Mouse (Mus musculus): Measurements from ENCODE around the gene Nes. TPM values are rescaled to one million over a fixed set of nuclear protein-coding genes. Genes with fewer than 3 reads are reported as not detected.

Gene Nes
- polyA plus RNA-seq, 1 experiment from 2014 or later = 5.7 TPM

DNA sequence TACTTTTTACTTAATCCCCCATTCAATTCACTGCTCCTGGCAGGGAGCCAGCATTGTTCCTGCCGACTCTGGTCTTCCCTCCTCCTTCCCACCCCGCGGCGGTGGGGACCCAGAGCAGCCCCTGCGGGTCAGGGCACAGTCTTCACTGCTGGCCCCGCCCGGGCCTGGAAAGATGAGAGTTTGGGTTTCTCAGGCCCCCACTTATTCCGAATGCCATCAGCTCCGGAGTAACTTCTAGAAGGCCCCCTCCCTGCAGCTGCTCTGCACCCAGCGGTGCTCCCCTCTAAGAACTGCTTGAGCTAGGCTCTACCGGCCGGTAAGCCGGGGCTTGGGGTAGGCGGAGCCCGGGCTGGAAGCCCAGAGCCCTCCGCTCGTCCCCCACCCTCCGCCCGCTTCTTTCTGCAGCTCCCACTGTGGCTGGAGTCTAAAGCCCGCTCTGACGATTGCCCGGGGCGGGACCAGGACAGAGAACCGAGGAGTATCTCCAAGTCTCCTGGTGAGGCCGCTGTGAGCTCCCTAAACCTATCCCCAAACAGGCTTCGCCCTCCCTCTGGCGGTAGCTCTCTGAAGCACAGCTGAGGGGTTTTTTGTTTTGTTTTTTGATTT lies 10.2 kb upstream of the Nes start:
- Histone ChIP-seq H3K27me3 (ENCODE audit: control insufficient read depth, insufficient read depth, low read length) (no peaks in the 10 kb centered on the region), H3K36me3 (ENCODE audit: control insufficient read depth, insufficient read depth, low read length) (no peaks in the 10 kb centered on the region), H3K9ac (ENCODE audit: low read length) (peak overlapping the region; percentile 72), H3K4me2 (replicated peaks; ENCODE audit: low read depth) (peak overlapping the region; percentile 87), H3K9me3 (ENCODE audit: control insufficient read depth, low read length) (no peaks in the 10 kb centered on the region), H3K4me1 (replicated peaks; ENCODE audit: control insufficient read depth, insufficient read depth) (peaks cover 5% of the 10 kb centered on the region), H3K4me3 (ENCODE audit: low read depth, low read length) (peak overlapping the region; percentile 48), H3K27ac (replicated peaks) (peak overlapping the region; percentile 89)
- WGBS = under 1% methylated on average over 27 of the region's 27 CpGs
- DNase-seq (ENCODE audit: low spot score) (peak; percentile 91), ATAC-seq (ENCODE audit: low FRiP score, low TSS enrichment) (peak; percentile 97)
- TF ChIP-seq EP300 (optimal IDR thresholded peaks at IDR 0.05) = no peak
- TF ChIP-seq CTCF (IDR thresholded peaks at IDR 0.05; ENCODE audit: low read depth) = peak; percentile 98

- Histone ChIP-seq H3K4me1 (replicated peaks; ENCODE audit: control insufficient read depth, insufficient read depth) (no peaks in the 10 kb centered on the region), H3K27ac (replicated peaks) (peak overlapping the region; percentile 69; the same call in 1 of the 2 replicates), H3K36me3 (ENCODE audit: control insufficient read depth, insufficient read depth, low read length) (no peaks in the 10 kb centered on the region), H3K27me3 (ENCODE audit: control insufficient read depth, insufficient read depth, low read length) (no peaks in the 10 kb centered on the region), H3K9me3 (ENCODE audit: control insufficient read depth, low read length) (no peaks in the 10 kb centered on the region), H3K4me3 (ENCODE audit: low read depth, low read length) (peak overlapping the region; percentile 50), H3K9ac (ENCODE audit: low read length) (peak overlapping the region; percentile 52; the same call in 1 of the 2 replicates), H3K4me2 (replicated peaks; ENCODE audit: low read depth) (peak overlapping the region; percentile 76)
- peak; percentile 58 for DNase-seq (ENCODE audit: low spot score)
- ATAC-seq (ENCODE audit: low FRiP score, low TSS enrichment) = no peak
- WGBS = under 1% methylated on average over 21 of the region's 21 CpGs
- no peak for TF ChIP-seq EP300 (optimal IDR thresholded peaks at IDR 0.05)
- TF ChIP-seq CTCF (IDR thresholded peaks at IDR 0.05; ENCODE audit: low read depth) = peak; percentile 85
These were observed 517 bp upstream of the Nes start for GRCm38 (mm10) chr3:87970184-87970938.

DNA sequence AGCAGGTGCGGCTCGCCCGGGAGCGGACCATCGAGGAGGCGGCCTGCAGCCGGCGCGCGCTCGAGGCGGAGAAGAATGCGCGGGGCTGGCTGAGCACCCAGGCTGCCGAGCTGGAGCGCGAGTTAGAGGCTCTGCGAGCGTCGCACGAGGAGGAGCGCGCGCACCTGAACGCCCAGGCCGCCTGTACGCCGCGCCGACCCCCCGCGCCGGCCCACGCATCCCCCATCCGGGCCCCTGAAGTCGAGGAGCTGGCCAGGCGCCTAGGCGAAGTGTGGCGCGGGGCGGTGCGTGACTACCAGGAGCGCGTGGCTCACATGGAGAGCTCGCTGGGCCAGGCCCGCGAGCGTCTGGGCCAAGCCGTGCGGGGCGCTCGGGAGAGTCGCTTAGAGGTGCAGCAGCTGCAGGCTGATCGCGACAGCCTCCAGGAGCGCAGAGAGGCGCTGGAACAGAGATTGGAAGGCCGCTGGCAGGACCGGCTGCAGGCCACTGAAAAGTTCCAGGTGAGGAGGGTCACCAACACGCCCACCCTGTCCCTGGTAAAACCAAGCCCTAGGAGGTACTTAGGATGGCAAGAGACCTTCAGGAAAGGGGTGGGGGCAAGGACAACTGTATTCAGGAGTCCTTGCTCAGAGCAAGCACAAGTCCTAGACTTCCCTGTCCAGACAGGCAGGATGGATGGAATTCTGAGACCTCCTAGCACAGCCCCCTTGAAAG lies 768 bp downstream of the Nes start:
- WGBS = under 1% methylated on average over 50 of the region's 60 CpGs
- Histone ChIP-seq H3K4me3 (ENCODE audit: low read depth, low read length) (peak overlapping the region; percentile 50), H3K36me3 (ENCODE audit: control insufficient read depth, insufficient read depth, low read length) (no peaks in the 10 kb centered on the region), H3K9me3 (ENCODE audit: control insufficient read depth, low read length) (no peaks in the 10 kb centered on the region), H3K27me3 (ENCODE audit: control insufficient read depth, insufficient read depth, low read length) (no peaks in the 10 kb centered on the region), H3K4me1 (replicated peaks; ENCODE audit: control insufficient read depth, insufficient read depth) (no peaks in the 10 kb centered on the region), H3K27ac (replicated peaks) (peak overlapping the region; percentile 35; the same call in 1 of the 2 replicates), H3K4me2 (replicated peaks; ENCODE audit: low read depth) (peak overlapping the region; percentile 76), H3K9ac (ENCODE audit: low read length) (peak overlapping the region; percentile 63)
- TF ChIP-seq EP300 (optimal IDR thresholded peaks at IDR 0.05) (no peak), CTCF (IDR thresholded peaks at IDR 0.05; ENCODE audit: low read depth) (no peak)
- no peak for DNase-seq (ENCODE audit: low spot score)
- peak; percentile 33; the same call in 1 of the 2 replicates for ATAC-seq (ENCODE audit: low FRiP score, low TSS enrichment)

GRCm38 (mm10) chr3:87972203-87972664 lies 1.4 kb downstream of the Nes start:
- peak overlapping the region; percentile 50 for H3K4me3 ChIP-seq (ENCODE audit: low read depth, low read length)
- TF ChIP-seq EP300 (optimal IDR thresholded peaks at IDR 0.05) = no peak
- TF ChIP-seq CTCF (IDR thresholded peaks at IDR 0.05; ENCODE audit: low read depth) = no peak
- ATAC-seq (ENCODE audit: low FRiP score, low TSS enrichment) (no peak), DNase-seq (ENCODE audit: low spot score) (no peak)
- no peak overlapping the region for H3K27ac ChIP-seq (replicated peaks)
- H3K36me3 ChIP-seq (ENCODE audit: control insufficient read depth, insufficient read depth, low read length) = no peaks in the 10 kb centered on the region; the same call in 1 of the 2 replicates
- H3K9ac ChIP-seq (ENCODE audit: low read length) = peak overlapping the region; percentile 63; the same call in 1 of the 2 replicates
- WGBS = 29% methylated on average over 8 of the region's 8 CpGs
- no peaks in the 10 kb centered on the region for H3K9me3 ChIP-seq (ENCODE audit: control insufficient read depth, low read length)
- H3K4me2 ChIP-seq (replicated peaks; ENCODE audit: low read depth) = peak overlapping the region; percentile 76
- H3K27me3 ChIP-seq (ENCODE audit: control insufficient read depth, insufficient read depth, low read length) = no peaks in the 10 kb centered on the region
- H3K4me1 ChIP-seq (replicated peaks; ENCODE audit: control insufficient read depth, insufficient read depth) = no peaks in the 10 kb centered on the region

DNA sequence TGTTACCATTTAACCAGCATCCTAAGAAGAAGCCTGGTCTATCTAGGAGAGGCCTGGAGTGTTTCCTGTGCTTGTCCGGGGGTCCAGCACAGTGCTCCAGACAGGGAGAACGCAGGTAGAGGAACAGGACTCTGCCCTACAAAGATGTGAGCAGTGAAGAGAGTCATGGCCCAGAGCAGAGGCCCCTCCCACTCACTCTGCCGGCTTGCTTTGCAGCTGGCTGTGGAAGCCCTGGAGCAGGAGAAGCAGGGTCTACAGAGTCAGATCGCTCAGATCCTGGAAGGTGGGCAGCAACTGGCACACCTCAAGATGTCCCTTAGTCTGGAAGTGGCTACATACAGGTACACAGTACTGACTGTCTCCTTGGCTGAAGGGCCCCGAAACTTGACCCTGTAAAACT lies 1.9 kb downstream of the Nes start:
- Histone ChIP-seq H3K4me2 (replicated peaks; ENCODE audit: low read depth) (peak overlapping the region; percentile 76), H3K36me3 (ENCODE audit: control insufficient read depth, insufficient read depth, low read length) (no peaks in the 10 kb centered on the region; the same call in 1 of the 2 replicates), H3K4me3 (ENCODE audit: low read depth, low read length) (peak overlapping the region; percentile 50), H3K27ac (replicated peaks) (no peak overlapping the region), H3K9me3 (ENCODE audit: control insufficient read depth, low read length) (no peaks in the 10 kb centered on the region), H3K4me1 (replicated peaks; ENCODE audit: control insufficient read depth, insufficient read depth) (no peaks in the 10 kb centered on the region), H3K27me3 (ENCODE audit: control insufficient read depth, insufficient read depth, low read length) (no peaks in the 10 kb centered on the region), H3K9ac (ENCODE audit: low read length) (peak overlapping the region; percentile 48)
- no peak for ATAC-seq (ENCODE audit: low FRiP score, low TSS enrichment)
- no peak for DNase-seq (ENCODE audit: low spot score)
- TF ChIP-seq CTCF (IDR thresholded peaks at IDR 0.05; ENCODE audit: low read depth) = no peak
- TF ChIP-seq EP300 (optimal IDR thresholded peaks at IDR 0.05) = no peak
- 35% methylated on average over 5 of the region's 5 CpGs for WGBS
